In the genomic region with DNA sequence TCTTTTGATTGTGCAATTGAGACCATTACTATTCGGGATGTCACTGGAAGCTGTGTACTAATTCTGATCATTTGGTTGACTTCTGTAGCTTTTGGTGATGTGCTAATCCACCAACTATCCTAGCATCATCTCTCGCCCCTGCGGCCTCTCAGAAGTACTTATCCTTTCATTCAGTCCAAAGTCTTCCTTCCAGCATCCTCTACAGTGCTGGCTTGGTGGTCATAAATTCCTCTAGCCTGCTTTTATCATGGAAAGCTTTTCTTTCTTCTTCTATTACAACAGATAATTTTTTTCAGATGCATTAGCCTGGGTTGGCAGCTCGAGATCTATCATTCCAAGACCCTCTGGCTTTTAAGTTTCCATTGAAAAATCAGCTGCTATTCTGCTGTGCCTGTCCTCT, we compare ENCODE assay signal across 14 mouse cellular contexts.
"Had no signal": no experiment of that assay in that cellular context is flagged by ENCODE, and none has a peak within 500 bp of the region (broad histone marks: within the 10 kb centered on the region; RNA-seq: fewer than 3 reads in every experiment).

No protein-coding gene starts in this region.

- H3K36me3 ChIP-seq: limb, embryonic 12.5 days; liver, embryonic 12.5 days; lung, embryonic 15.5 days; neural tube, embryonic 12.5 days had no signal

- H3K27ac ChIP-seq: limb, embryonic 12.5 days; liver, embryonic 12.5 days; lung, embryonic 15.5 days; neural tube, embryonic 12.5 days had no signal

- H3K4me1 ChIP-seq: limb, embryonic 12.5 days; liver, embryonic 12.5 days; neural tube, embryonic 12.5 days had no signal

- ATAC-seq: liver, embryonic 12.5 days had no signal

- H3K9ac ChIP-seq: limb, embryonic 12.5 days; liver, embryonic 12.5 days; lung, embryonic 15.5 days; neural tube, embryonic 12.5 days had no signal

- H3K9me3 ChIP-seq: liver, embryonic 12.5 days; lung, embryonic 15.5 days had no signal

- H3K4me3 ChIP-seq: limb, embryonic 12.5 days; liver, embryonic 12.5 days; lung, embryonic 15.5 days; neural tube, embryonic 12.5 days had no signal

- H3K4me2 ChIP-seq: limb, embryonic 12.5 days; liver, embryonic 12.5 days; lung, embryonic 15.5 days; neural tube, embryonic 12.5 days had no signal

- H3K27me3 ChIP-seq: limb, embryonic 12.5 days; liver, embryonic 12.5 days; lung, embryonic 15.5 days; neural tube, embryonic 12.5 days had no signal

- DNase-seq: kidney, postnatal 36 days; layer of hippocampus, adult 9-11 months; layer of hippocampus, postnatal 36 days; lung, postnatal 14 days; midbrain, embryonic 14.5 days; retina, postnatal 1 day; right cerebral cortex, postnatal 4 days; spleen, adult 18-20 months; thymus, adult 18-20 months; thymus, postnatal 14 days had no signal
